Mouse (Mus musculus): Measurements from ENCODE around the gene Oprd1.

The Oprd1 gene

GRCm38 (mm10) chr4:132079555-132080275 lies 64.6 kb downstream of the Oprd1 start:
- peak; percentile 52 to 57 for DNase-seq (ENCODE audit: low spot score in 2 of 2)

GRCm38 (mm10) chr4:132078296-132078714 lies 66.0 kb downstream of the Oprd1 start:
- no peak for DNase-seq (ENCODE audit: low spot score in 2 of 2)

- DNase-seq (ENCODE audit: low spot score in 2 of 2), result no peak
Measured at GRCm38 (mm10) chr4:132077445-132077844, 66.8 kb downstream of the Oprd1 start.

GRCm38 (mm10) chr4:132076480-132077405 lies 67.5 kb downstream of the Oprd1 start:
- DNase-seq (ENCODE audit: low spot score in 2 of 2), result no peak

- no peak for DNase-seq (ENCODE audit: low spot score in 2 of 2)
Measured at GRCm38 (mm10) chr4:132075796-132076195, 68.5 kb downstream of the Oprd1 start.

GRCm38 (mm10) chr4:132074933-132075769 lies 69.1 kb downstream of the Oprd1 start, which contains the start of gene Epb41:
Gene Epb41 (minus strand): TSS chr4:132075321.
- DNase-seq (ENCODE audit: low spot score in 2 of 2), result peak; percentile 94 to 97

GRCm38 (mm10) chr4:132074077-132074932 lies 70.0 kb downstream of the Oprd1 start, which contains the start of gene Gm10300:
Gene Gm10300 (plus strand): TSS chr4:132074697.
- DNase-seq (ENCODE audit: low spot score in 2 of 2), result no peak

- no peak for DNase-seq (ENCODE audit: low spot score in 2 of 2)
Measured at GRCm38 (mm10) chr4:132072946-132073345, 71.3 kb downstream of the Oprd1 start.

- DNase-seq (ENCODE audit: low spot score in 2 of 2), result no peak
Measured at GRCm38 (mm10) chr4:132072156-132072555, 72.1 kb downstream of the Oprd1 start.

- no peak for DNase-seq (ENCODE audit: low spot score in 2 of 2)
Measured at GRCm38 (mm10) chr4:132071674-132072073, 72.6 kb downstream of the Oprd1 start.

GRCm38 (mm10) chr4:132067938-132068235 lies 76.4 kb downstream of the Oprd1 start:
- DNase-seq (ENCODE audit: low spot score in 2 of 2), result no peak

GRCm38 (mm10) chr4:132067112-132067937 lies 77.0 kb downstream of the Oprd1 start:
- no peak for DNase-seq (ENCODE audit: low spot score in 2 of 2)

- no peak for DNase-seq (ENCODE audit: low spot score in 2 of 2)
Measured at GRCm38 (mm10) chr4:132066101-132066773, 78.0 kb downstream of the Oprd1 start.

- no peak for DNase-seq (ENCODE audit: low spot score in 2 of 2)
Measured at GRCm38 (mm10) chr4:132065578-132065977, 78.7 kb downstream of the Oprd1 start.

- DNase-seq (ENCODE audit: low spot score in 2 of 2), result no peak
Measured at GRCm38 (mm10) chr4:132064550-132064949, 79.7 kb downstream of the Oprd1 start.

- no peak for DNase-seq (ENCODE audit: low spot score in 2 of 2)
Measured at GRCm38 (mm10) chr4:132062934-132063884, 81.1 kb downstream of the Oprd1 start.

GRCm38 (mm10) chr4:132062289-132062688 lies 82.0 kb downstream of the Oprd1 start:
- no peak for DNase-seq (ENCODE audit: low spot score in 2 of 2)
